Mouse (Mus musculus) liver, embryonic 14.5 days (tissue): ENCODE results near the gene Klhl30. TPM values are rescaled to one million over a fixed set of nuclear protein-coding genes. Genes with fewer than 3 reads are reported as not detected.

Source experiments
- ATAC-seq: fragments of 200-750 bp; cut with Nextera tagmentation; 2 replicates; pipeline ENCODE4 v1.8.0; 2017; ENCODE audit warnings: moderate number of reproducible peaks, mild to moderate bottlenecking, moderate library complexity; ENCODE audit not compliant: insufficient read depth
- DNase-seq, 3 experiments: peaks; one replicate each; pipeline ENCODE4 v3.0.0-alpha.2; 2012 to 2013; ENCODE audit warnings: low read depth in 3 of 3, low spot score in 3 of 3
- H3K27ac ChIP-seq: fragments of 300-500 bp; sonication (generic); 2 replicates; pipeline ENCODE4 v1.5.1; 2014; ENCODE audit warnings: moderate library complexity, mild to moderate bottlenecking, control low read depth, inconsistent platforms
- H3K27me3 ChIP-seq: fragments of 300-500 bp; sonication (generic); 2 replicates; pipeline ENCODE4 v1.6.1; 2014; ENCODE audit warnings: mild to moderate bottlenecking, low read length, moderate library complexity; ENCODE audit not compliant: control insufficient read depth, insufficient read depth
- H3K36me3 ChIP-seq: fragments of 300-500 bp; sonication (generic); replicated peaks from 2 replicates; pipeline ENCODE4 v1.6.1; 2014; ENCODE audit warnings: low read depth; ENCODE audit not compliant: control insufficient read depth, insufficient read depth
- H3K4me1 ChIP-seq, 2 experiments: fragments of 200-500 bp in 1 of 2; fragments of 300-500 bp in 1 of 2; sonication (generic) in 1 of 2; replicated peaks; 2 replicates each; pipeline ENCODE4 v1.6.1; 2012 to 2014; ENCODE audit warnings: antibody characterized with exemption in 1 of 2, inconsistent platforms in 1 of 2, low read length in 1 of 2; ENCODE audit not compliant: control insufficient read depth in 2 of 2, insufficient read depth in 2 of 2
- H3K4me2 ChIP-seq: fragments of 300-500 bp; sonication (generic); 2 replicates; pipeline ENCODE4 v1.6.1; 2014; ENCODE audit warnings: low read depth, mild to moderate bottlenecking, control low read depth, moderate library complexity
- H3K4me3 ChIP-seq, 2 experiments: fragments of 200-500 bp in 1 of 2; fragments of 300-500 bp in 1 of 2; sonication (generic) in 1 of 2; 2 replicates each; pipeline ENCODE4 v1.5.1; 2012 to 2014; ENCODE audit warnings: low read depth in 2 of 2, low read length in 2 of 2, mild to moderate bottlenecking in 2 of 2, control low read depth in 1 of 2, inconsistent platforms in 1 of 2, moderate library complexity in 1 of 2; ENCODE audit not compliant: insufficient read depth in 1 of 2
- H3K9ac ChIP-seq: fragments of 300-500 bp; sonication (generic); replicated peaks from 2 replicates; pipeline ENCODE4 v1.6.1; 2014; ENCODE audit warnings: mild to moderate bottlenecking, control low read depth, moderate library complexity
- H3K9me3 ChIP-seq: fragments of 300-500 bp; sonication (generic); 2 replicates; pipeline ENCODE4 v1.6.1; 2016; ENCODE audit warnings: low read length, mixed read lengths; ENCODE audit not compliant: control insufficient read depth
- CTCF ChIP-seq: IDR thresholded peaks from 2 replicates; pipeline ENCODE4 v1.5.1; 2016; ENCODE audit warnings: antibody characterized with exemption, low read depth, control low read depth
- EP300 ChIP-seq: IDR thresholded peaks from 2 replicates; pipeline ENCODE4 v1.6.1; 2016; ENCODE audit warnings: antibody characterized with exemption, low read depth
- WGBS: fragments of 180-500 bp; shearing (Covaris S2); extraction: QIAGEN DNeasy Blood & Tissue Kit; methylation state at CpG from one replicate; pipeline ENCODE4 v1.1.7; 2014; ENCODE audit not compliant: insufficient replicate concordance; 5-methylcytosine and 5-hydroxymethylcytosine counted together
- polyA plus RNA-seq, 2 experiments: library from polyadenylated mRNA; depleted of rRNA in 1 of 2; stranded (reverse) in 1 of 2; unstranded in 1 of 2; fragments of >200 nt; fragmentation: Nextera tagmentation in 1 of 2; extraction: Ambion mirVana in 1 of 2; gene quantifications; 2 replicates each; pipeline versions ENCODE4 v1.2.1 to v1.2.3; 2012 to 2014

The Klhl30 gene
- polyA plus RNA-seq, 2 experiments = 0.02 TPM; not detected in 1

DNA sequence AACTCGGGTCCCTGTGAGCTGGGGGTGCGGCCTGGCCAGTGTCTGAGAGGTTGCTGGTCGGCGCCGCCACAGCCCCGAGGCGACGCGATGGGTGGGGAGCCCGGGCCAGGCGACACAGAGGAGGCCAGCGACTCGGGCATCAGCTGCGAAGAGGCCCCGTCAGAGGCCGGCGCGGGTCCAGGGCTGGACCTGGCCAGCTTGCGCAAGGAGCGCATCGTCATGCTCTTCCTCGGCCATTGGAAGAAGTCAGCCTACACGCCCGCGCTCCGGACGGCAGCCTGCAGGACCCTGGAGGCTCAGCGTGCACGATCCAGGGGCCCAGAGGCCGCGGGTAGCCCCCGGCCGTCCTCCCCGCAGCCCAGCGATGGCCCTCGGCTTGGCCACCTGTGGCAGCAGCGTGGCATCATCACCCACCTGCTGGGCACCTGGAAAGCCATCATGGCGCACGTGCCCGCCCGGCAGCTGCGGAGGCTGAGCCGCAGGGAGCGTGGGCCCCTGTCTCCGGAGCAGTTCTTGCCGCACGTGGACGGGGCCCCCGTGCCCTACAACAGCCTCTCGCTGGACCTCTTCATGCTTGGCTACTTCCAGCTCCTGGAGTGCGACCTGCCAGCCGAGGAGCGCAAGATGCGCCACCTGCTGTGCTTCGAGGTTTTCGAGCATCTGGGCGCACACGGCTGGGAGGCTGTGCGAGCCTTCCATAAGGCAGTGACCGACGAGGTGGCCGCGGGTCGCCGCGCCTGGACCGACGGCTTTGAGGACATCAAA, 5.7 kb upstream of the Klhl30 start:
- no peak overlapping the region for H3K4me2 ChIP-seq

GRCm38 (mm10) chr1:91346892-91347291, 3.9 kb upstream of the Klhl30 start:
- H3K9ac ChIP-seq = no peak overlapping the region
- peaks cover 35% of the 10 kb centered on the region for H3K27me3 ChIP-seq
- TF ChIP-seq EP300 (no peak), CTCF (peak; percentile 95)
- ATAC-seq (no peak), DNase-seq (peak; percentile 37 to 55 (median 42))
- no peak overlapping the region for H3K4me3 ChIP-seq
- no peak overlapping the region for H3K27ac ChIP-seq
- H3K4me1 ChIP-seq = no peaks in the 10 kb centered on the region
- H3K4me2 ChIP-seq = no peak overlapping the region
- no peaks in the 10 kb centered on the region for H3K36me3 ChIP-seq
- no peaks in the 10 kb centered on the region for H3K9me3 ChIP-seq
- 27% methylated on average over 3 of the region's 3 CpGs for WGBS

More for the DNA sequence above, 5.7 kb upstream of the Klhl30 start:
- DNase-seq (no peak), ATAC-seq (no peak)
- TF ChIP-seq CTCF = peak; percentile 24; the same call in 1 of the 2 replicates
- TF ChIP-seq EP300 = no peak
- 6% methylated on average over 68 of the region's 68 CpGs for WGBS
- Histone ChIP-seq H3K4me3 (no peak overlapping the region), H3K9me3 (no peaks in the 10 kb centered on the region), H3K27me3 (peaks cover 35% of the 10 kb centered on the region), H3K36me3 (no peaks in the 10 kb centered on the region), H3K4me1 (no peaks in the 10 kb centered on the region), H3K9ac (no peak overlapping the region), H3K27ac (no peak overlapping the region)

DNA sequence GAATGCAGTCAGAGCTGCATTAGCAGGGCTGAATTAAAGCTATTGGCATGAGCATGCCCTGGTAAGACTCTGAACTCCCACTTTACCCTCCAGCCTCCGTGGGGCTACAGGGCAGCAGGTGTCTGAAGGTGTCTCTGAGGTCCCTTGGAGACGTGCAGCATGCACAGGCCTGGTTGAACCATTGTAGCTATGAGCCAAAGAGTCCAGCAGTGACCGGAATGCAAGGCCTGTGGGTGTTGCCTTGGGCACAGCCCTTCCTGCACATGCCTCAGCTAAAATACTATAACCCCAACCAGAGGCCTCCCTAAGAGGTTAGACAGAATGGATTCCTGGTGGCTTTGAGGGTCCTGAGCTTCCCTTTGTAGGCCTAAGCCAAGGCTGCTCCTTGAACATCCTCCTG, 433 bp downstream of the Klhl30 start:
- no peaks in the 10 kb centered on the region for H3K36me3 ChIP-seq
- WGBS = 54% methylated on average over 3 of the region's 3 CpGs

GRCm38 (mm10) chr1:91352277-91352676, 1.5 kb downstream of the Klhl30 start:
- H3K27ac ChIP-seq = no peak overlapping the region
- no peak for TF ChIP-seq CTCF
- TF ChIP-seq EP300 = no peak
- 62% methylated on average over 2 of the region's 2 CpGs for WGBS
- H3K36me3 ChIP-seq = no peaks in the 10 kb centered on the region
- no peaks in the 10 kb centered on the region for H3K9me3 ChIP-seq
- DNase-seq (no peak), ATAC-seq (no peak)
- H3K27me3 ChIP-seq = no peaks in the 10 kb centered on the region
- H3K4me1 ChIP-seq = no peaks in the 10 kb centered on the region
- no peak overlapping the region for H3K4me3 ChIP-seq
- no peak overlapping the region for H3K4me2 ChIP-seq
- no peak overlapping the region for H3K9ac ChIP-seq

More for the DNA sequence above, 433 bp downstream of the Klhl30 start:
- Histone ChIP-seq H3K27ac (no peak overlapping the region), H3K4me1 (no peaks in the 10 kb centered on the region), H3K9ac (no peak overlapping the region), H3K27me3 (peaks cover 5% of the 10 kb centered on the region), H3K4me2 (no peak overlapping the region), H3K9me3 (no peaks in the 10 kb centered on the region), H3K4me3 (no peak overlapping the region)
- ATAC-seq (no peak), DNase-seq (no peak)
- no peak for TF ChIP-seq EP300
- TF ChIP-seq CTCF = no peak

DNA sequence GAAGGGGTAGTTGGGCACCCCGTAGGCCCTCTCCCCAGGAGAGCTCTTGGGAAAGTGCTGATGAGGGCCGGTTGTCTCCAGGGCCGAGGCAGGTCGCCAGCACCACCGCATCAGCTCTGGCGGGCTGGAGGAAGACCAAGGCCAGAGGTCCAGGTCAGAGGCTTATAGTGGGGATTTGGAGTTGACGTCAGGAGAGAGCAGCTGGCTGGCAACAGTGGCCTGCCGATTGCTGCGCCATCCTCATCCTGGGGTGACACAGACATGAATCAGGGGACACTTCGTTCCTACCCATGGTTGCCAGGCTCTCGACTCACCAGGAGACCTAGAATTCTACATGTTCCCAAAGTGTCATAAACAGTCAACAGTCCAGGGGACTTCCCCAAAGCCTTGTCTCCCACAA, 5.3 kb downstream of the Klhl30 start:
- no peak for TF ChIP-seq CTCF
- no peak for TF ChIP-seq EP300
- no peak for DNase-seq
- Histone ChIP-seq H3K4me1 (no peaks in the 10 kb centered on the region), H3K4me3 (no peak overlapping the region), H3K27ac (no peak overlapping the region), H3K4me2 (no peak overlapping the region), H3K36me3 (no peaks in the 10 kb centered on the region), H3K9me3 (no peaks in the 10 kb centered on the region), H3K27me3 (no peaks in the 10 kb centered on the region), H3K9ac (no peak overlapping the region)
- 61% methylated on average over 11 of the region's 11 CpGs for WGBS
- ATAC-seq = no peak
